Mouse (Mus musculus) lung, embryonic 14.5 days (tissue): ENCODE measurements around the gene Hes1. TPM values are rescaled to one million over a fixed set of nuclear protein-coding genes. Genes with fewer than 3 reads are reported as not detected.

Experiments
- ATAC-seq: fragments of 200-750 bp; cut with Nextera tagmentation; 2 replicates; pipeline ENCODE4 v1.8.0; 2017; ENCODE audit warnings: mild to moderate bottlenecking, moderate TSS enrichment, moderate library complexity; ENCODE audit not compliant: insufficient read depth
- DNase-seq: peaks from one replicate; pipeline ENCODE4 v3.0.0-alpha.2; 2015
- H3K27ac ChIP-seq: fragments of 300-500 bp; sonication (generic); 2 replicates; pipeline ENCODE4 v1.5.1; 2014; ENCODE audit warnings: low read depth, mild to moderate bottlenecking, moderate library complexity
- H3K27me3 ChIP-seq: fragments of 300-500 bp; sonication (generic); 2 replicates; pipeline ENCODE4 v1.6.1; 2014; ENCODE audit warnings: low read length, control low read depth; ENCODE audit not compliant: insufficient read depth
- H3K36me3 ChIP-seq: fragments of 300-500 bp; sonication (generic); 2 replicates; pipeline ENCODE4 v1.6.1; 2014; ENCODE audit warnings: control low read depth; ENCODE audit not compliant: insufficient read depth
- H3K4me1 ChIP-seq: fragments of 300-500 bp; sonication (generic); 2 replicates; pipeline ENCODE4 v1.6.1; 2014; ENCODE audit warnings: antibody characterized with exemption, control low read depth; ENCODE audit not compliant: insufficient read depth
- H3K4me2 ChIP-seq: fragments of 300-500 bp; sonication (generic); 2 replicates; pipeline ENCODE4 v1.6.1; 2014; ENCODE audit warnings: mild to moderate bottlenecking
- H3K4me3 ChIP-seq: fragments of 300-500 bp; sonication (generic); 2 replicates; pipeline ENCODE4 v1.5.1; 2014; ENCODE audit warnings: low read depth, low read length
- H3K9ac ChIP-seq: fragments of 300-500 bp; sonication (generic); 2 replicates; pipeline ENCODE4 v1.6.1; 2014
- H3K9me3 ChIP-seq: fragments of 300-500 bp; sonication (generic); 2 replicates; pipeline ENCODE4 v1.6.1; 2016; ENCODE audit warnings: low read depth, low read length, control low read depth
- CTCF ChIP-seq: IDR thresholded peaks from 2 replicates; pipeline ENCODE4 v1.5.1; 2016; ENCODE audit warnings: antibody characterized with exemption, low read depth
- WGBS: fragments of 180-500 bp; shearing (Covaris S2); extraction: QIAGEN DNeasy Blood & Tissue Kit; methylation state at CpG from one replicate; pipeline ENCODE4 v1.1.7; 2014; 5-methylcytosine and 5-hydroxymethylcytosine counted together
- polyA plus RNA-seq: library from polyadenylated mRNA; unstranded; fragments of >200 nt; fragmentation: Nextera tagmentation; extraction: Ambion mirVana; gene quantifications from 2 replicates; pipeline ENCODE4 v1.2.1, GENCODE M21; 2014

Gene Hes1
- polyA plus RNA-seq, 1 experiment from 2014 or later, result 52.9 TPM

GRCm38 (mm10) chr16:30114451-30114850 is 50.3 kb downstream of the Hes1 start:
- 87% methylated on average over 1 of the region's 1 CpGs for WGBS
- no peak overlapping the region for H3K4me3 ChIP-seq
- ATAC-seq, result no peak
- peaks cover 7% of the 10 kb centered on the region; the same call in 1 of the 2 replicates for H3K9me3 ChIP-seq
- H3K4me2 ChIP-seq, result no peak overlapping the region
- 0 out of 2 replicates have a peak overlapping the region, but pooled peaks have one; percentile 82 for H3K27ac ChIP-seq
- no peaks in the 10 kb centered on the region for H3K27me3 ChIP-seq
- no peak for DNase-seq
- TF ChIP-seq CTCF, result no peak
- H3K4me1 ChIP-seq, result peaks cover 22% of the 10 kb centered on the region
- no peaks in the 10 kb centered on the region for H3K36me3 ChIP-seq
- H3K9ac ChIP-seq, result no peak overlapping the region

Other genes starting within 250 kb of the Hes1 start
- not detected in 2 replicates for gene Cpn2, start 203.1 kb downstream of the Hes1 start, polyA plus RNA-seq
- gene Lrrc15, start 218.9 kb downstream of the Hes1 start, polyA plus RNA-seq, result 0.54 and 0.79 TPM in 2 replicates
- gene Gp5, start 246.4 kb downstream of the Hes1 start, polyA plus RNA-seq, result 2.4 and 3.1 TPM in 2 replicates